In genomic region chr4:144903932-144904331, GRCm38 (mm10) we compare ENCODE assay signal across 9 mouse cellular contexts. TPM values are rescaled to one million over a fixed set of nuclear protein-coding genes. Genes with fewer than 3 reads are reported as not detected.
DNase-seq lines count a peak whose midpoint lies in the region; ATAC-seq and TF ChIP-seq lines count a peak whose summit lies in the region.
"Had no signal": no experiment of that assay in that cellular context is flagged by ENCODE, and none has a peak within 500 bp of the region (broad histone marks: within the 10 kb centered on the region; RNA-seq: fewer than 3 reads in every experiment).

No protein-coding gene starts in this region.

- no peak overlapping the region for H3K9ac ChIP-seq in heart, embryonic 14.5 days (ENCODE audit: low read length)
- H3K9ac ChIP-seq: hindbrain, embryonic 15.5 days had no signal

- DNase-seq in gastrocnemius, postnatal 25 days, result peak; percentile 55
- no peak for DNase-seq in gastrocnemius, adult 8-10 months (ENCODE audit: low spot score in 2 of 2)
- peak; percentile 74 to 91 for DNase-seq in kidney, postnatal 25 days
- no peak for DNase-seq in left cerebral cortex, postnatal 4 days
- no peak for DNase-seq in frontal cortex, postnatal 25 days (ENCODE audit: low spot score in 2 of 2)
- no peak for DNase-seq in thymus, adult 2 months

- intact Hi-C loops in left cerebral cortex, postnatal 4 days (cut with DNase I), result no loop called here

- 0 out of 2 replicates have a peak, but pooled peaks cover 3% of the 10 kb centered on the region for H3K36me3 ChIP-seq in heart, embryonic 14.5 days (ENCODE audit: control insufficient read depth, insufficient read depth, low read length)
- peaks cover 13% of the 10 kb centered on the region for H3K36me3 ChIP-seq in thymus, adult 2 months (ENCODE audit: control insufficient read depth, insufficient read depth, low read length)
- H3K36me3 ChIP-seq: hindbrain, embryonic 15.5 days had no signal

- WGBS in heart, embryonic 14.5 days, result 49% methylated on average over 3 of the region's 3 CpGs
- WGBS in thymus, adult 2 months, result 87% methylated on average over 3 of the region's 3 CpGs

- H3K4me3 ChIP-seq in heart, embryonic 14.5 days (ENCODE audit: control insufficient read depth in 1 of 2, insufficient read depth in 1 of 2, low read depth in 1 of 2, low read length in 2 of 2), result no peak overlapping the region
- no peak overlapping the region for H3K4me3 ChIP-seq in thymus, adult 2 months (ENCODE audit: control insufficient read depth, insufficient read depth, low read length)
- H3K4me3 ChIP-seq: hindbrain, embryonic 15.5 days had no signal

- TF ChIP-seq POLR2A in thymus, adult 2 months (IDR thresholded peaks at IDR 0.05; ENCODE audit: control insufficient read depth, extremely low read depth, insufficient read depth, low read length, poor library complexity), result no peak

- H3K4me2 ChIP-seq in heart, embryonic 14.5 days (ENCODE audit: low read length), result no peak overlapping the region
- H3K4me2 ChIP-seq: hindbrain, embryonic 15.5 days had no signal

- peaks cover 29 to 48% of the 10 kb centered on the region in 2 experiments for H3K4me1 ChIP-seq in heart, embryonic 14.5 days (ENCODE audit: control insufficient read depth in 2 of 2, insufficient read depth in 2 of 2, low read length in 2 of 2)
- H3K4me1 ChIP-seq in thymus, adult 2 months (replicated peaks; ENCODE audit: control insufficient read depth, insufficient read depth, low read length), result peaks cover 48% of the 10 kb centered on the region

- no peaks in the 10 kb centered on the region for H3K9me3 ChIP-seq in heart, embryonic 14.5 days (ENCODE audit: control insufficient read depth, low read length)
- H3K9me3 ChIP-seq: hindbrain, embryonic 15.5 days had no signal

- H3K27me3 ChIP-seq in heart, embryonic 14.5 days (ENCODE audit: control insufficient read depth, insufficient read depth, low read length), result peaks cover 20% of the 10 kb centered on the region
- no peaks in the 10 kb centered on the region for H3K27me3 ChIP-seq in thymus, adult 2 months (ENCODE audit: control insufficient read depth, insufficient read depth, low read length)
- H3K27me3 ChIP-seq: hindbrain, embryonic 15.5 days had no signal

- H3K27ac ChIP-seq in heart, embryonic 14.5 days (replicated peaks in 1 of 2; ENCODE audit: control insufficient read depth in 1 of 2, insufficient read depth in 1 of 2, low read depth in 2 of 2, low read length in 2 of 2), result peak overlapping the region; percentile 31 to 45; a peak in 2 of 4 replicates
- H3K27ac ChIP-seq in thymus, adult 2 months (ENCODE audit: control insufficient read depth, insufficient read depth, low read length), result no peak overlapping the region
- H3K27ac ChIP-seq: hindbrain, embryonic 15.5 days had no signal

- no peak for TF ChIP-seq CTCF in thymus, adult 2 months (IDR thresholded peaks at IDR 0.05; ENCODE audit: borderline replicate concordance, control insufficient read depth, extremely low read depth, insufficient read depth, low read length, poor library complexity)

- ATAC-seq in heart, embryonic 14.5 days (ENCODE audit: insufficient number of reproducible peaks, insufficient read depth, low FRiP score, low read depth), result peak; percentile 45; the same call in 1 of the 2 replicates
- ATAC-seq in megakaryocyte progenitor cell, adult 5-6 weeks (replicated peaks; ENCODE audit: poor library complexity), result peak; percentile 41

RNA-seq across cellular contexts. Expression of gene Dhrs3, which starts 11.3 kb away (rescaled TPM):
- total RNA-seq in gastrocnemius, postnatal 25 days (2021), result 10 to 100 TPM; 33.3 to 44.8 TPM
- 10 to 100 TPM; 28.4 to 36.5 (median 35.2) TPM for total RNA-seq in gastrocnemius, adult 8-10 months (2022)
- 33.3 and 36.6 TPM in 2 replicates for polyA plus RNA-seq in heart, embryonic 14.5 days (2014; fragmentation: Nextera tagmentation; extraction: Ambion mirVana)
- 18.2 and 30.9 TPM in 2 replicates for total RNA-seq in megakaryocyte progenitor cell, adult 5-6 weeks (2015)
- 26.4 and 27.2 TPM in 2 replicates for total RNA-seq in megakaryocyte progenitor cell, adult 5-6 weeks (2017)
- total RNA-seq in left cerebral cortex, postnatal 4 days (2021), result 10 to 100 TPM; 16.4 to 22.8 TPM
- 224 and 227 TPM in 2 replicates for polyA plus RNA-seq in thymus, adult 2 months (2012; rRNA removed)

Comparison
In these comparisons a context has a peak if more than half of its experiments do, and no peak if none do; other contexts are left out.
1. DNase-seq: peak in gastrocnemius, postnatal 25 days (single experiment) and kidney, postnatal 25 days (2 of 2); none in gastrocnemius, adult 8-10 months (0 of 2), left cerebral cortex, postnatal 4 days (single experiment), frontal cortex, postnatal 25 days (0 of 2) and thymus, adult 2 months (single experiment).